Mouse (Mus musculus): ENCODE data around the gene Ptpn3. TPM values are rescaled to one million over a fixed set of nuclear protein-coding genes. Genes with fewer than 3 reads are reported as not detected.

The Ptpn3 gene
- polyA plus RNA-seq, 1 experiment: 4.9 TPM

DNA sequence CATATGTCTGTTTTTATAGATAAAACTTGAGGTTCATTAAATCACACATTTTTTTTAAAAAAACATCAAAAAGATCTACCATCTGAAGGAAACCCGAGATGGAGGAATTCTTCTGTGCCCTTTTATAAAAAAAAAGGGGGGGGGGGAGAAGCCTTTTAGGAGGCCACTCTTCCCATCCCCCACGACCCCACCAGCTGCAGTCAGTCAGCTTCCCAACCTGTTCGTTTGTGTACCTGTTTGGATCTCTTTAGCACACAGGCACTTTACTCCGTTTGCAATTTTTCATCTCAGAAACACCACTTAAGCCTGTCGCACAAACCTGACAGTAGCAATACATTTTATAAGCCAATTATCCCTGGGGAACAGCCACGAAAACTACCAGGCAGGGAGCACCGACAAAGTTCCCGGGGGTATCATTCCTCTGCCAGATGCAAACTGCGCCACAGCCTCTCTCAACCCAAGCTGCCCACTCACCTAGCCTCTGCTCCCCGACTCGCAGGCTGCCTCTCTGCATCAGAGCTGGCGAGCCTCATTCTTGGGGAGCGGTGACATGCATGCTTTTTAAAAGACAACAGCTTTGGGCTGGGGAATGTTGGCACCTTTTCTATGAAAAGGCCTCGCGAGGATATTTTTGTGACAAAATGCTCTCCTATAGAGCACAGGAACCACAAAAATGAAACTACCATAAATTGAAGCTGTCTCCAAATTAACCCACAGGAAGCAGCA is 160.5 kb downstream of the Ptpn3 start:
- no peak for TF ChIP-seq POLR2A (IDR thresholded peaks at IDR 0.05; ENCODE audit: borderline replicate concordance, extremely low read depth, insufficient read depth, insufficient read length, poor library complexity, severe bottlenecking)
- TF ChIP-seq CTCF (IDR thresholded peaks at IDR 0.05; ENCODE audit: borderline replicate concordance, extremely low read depth, insufficient read depth, insufficient read length): no peak
- peak; percentile 26 for DNase-seq (ENCODE audit: low read depth)

Other genes starting within 250 kb of the Ptpn3 start
- 5.3 and 8.7 TPM in 2 replicates for gene Epb41l4b, start 158.4 kb downstream of the Ptpn3 start, polyA plus RNA-seq (2012; rRNA removed)
- 2.9 and 7.7 TPM in 2 replicates for gene Palm2, start 132.4 kb upstream of the Ptpn3 start, polyA plus RNA-seq (2012; rRNA removed)